Mouse (Mus musculus) cerebellum, postnatal 14 days (tissue): ENCODE results near the gene Depdc7.
A peak's percentile ranks its signal among the peaks of the same experiment; 100 is the strongest.

Experiments used
- DNase-seq, 2 experiments: peaks; one replicate each; pipeline ENCODE4 v3.0.0; 2021; ENCODE audit warnings: mixed read lengths in 2 of 2

Depdc7 gene

DNA sequence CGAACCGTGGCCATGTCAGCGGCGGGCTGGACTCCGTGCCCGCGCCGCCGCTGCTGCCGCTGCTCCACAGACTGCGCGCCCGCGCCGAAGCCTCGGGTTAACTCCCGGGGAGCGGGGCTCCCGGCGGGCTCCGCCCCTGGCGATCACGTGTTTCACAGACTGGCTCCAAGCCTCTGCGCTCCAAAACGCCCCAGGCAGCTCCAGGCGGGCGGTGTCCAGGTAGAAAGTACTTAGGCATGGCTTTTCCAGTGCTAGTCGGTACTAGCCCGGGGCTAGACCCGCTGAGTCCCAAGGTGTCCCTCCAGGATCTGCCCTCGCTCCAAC is at the start of gene Depdc7:
TSS of gene Depdc7 (minus strand) at position 138 of the 324 bp plus-strand sequence.
- DNase-seq: peak; percentile 87 to 88

DNA sequence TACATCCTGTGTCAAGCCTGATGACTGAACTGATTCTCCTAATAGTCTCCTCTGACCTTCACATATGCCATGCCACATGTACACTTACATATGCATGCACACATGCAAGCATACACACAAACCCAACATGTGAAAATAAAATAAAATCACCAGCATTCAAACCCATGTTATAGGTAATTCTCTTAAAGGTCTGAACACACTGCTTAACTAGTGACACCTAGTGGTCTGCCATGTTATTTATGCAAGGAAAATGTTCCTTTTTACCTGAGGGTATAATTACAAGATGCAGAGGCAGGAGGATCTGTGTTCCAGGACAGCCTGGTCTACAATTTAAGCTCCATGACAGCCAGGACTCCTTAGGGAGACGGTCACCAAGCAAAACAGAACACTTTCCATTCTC is 32.1 kb upstream of the Depdc7 start:
- peak; percentile 15 to 56 for DNase-seq

DNA sequence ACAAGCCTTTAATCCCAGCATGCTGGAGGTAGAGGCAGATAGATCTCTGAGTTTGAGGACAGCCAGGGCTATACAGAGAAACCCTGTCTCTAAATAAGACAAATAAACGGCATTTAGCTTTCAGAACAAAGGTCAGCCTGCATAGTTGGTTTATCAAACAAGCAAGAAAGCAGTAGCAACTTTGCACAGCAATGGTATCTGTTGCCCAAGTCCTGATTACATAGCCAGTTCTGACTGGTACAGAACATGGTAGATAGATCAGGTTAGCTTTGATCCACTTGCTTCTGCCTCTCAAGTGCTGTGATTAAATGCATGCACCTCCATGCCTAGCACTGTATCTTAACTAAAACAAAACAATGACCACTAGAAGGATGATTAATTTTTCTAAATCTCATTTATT is 26.0 kb upstream of the Depdc7 start:
- no peak for DNase-seq

DNA sequence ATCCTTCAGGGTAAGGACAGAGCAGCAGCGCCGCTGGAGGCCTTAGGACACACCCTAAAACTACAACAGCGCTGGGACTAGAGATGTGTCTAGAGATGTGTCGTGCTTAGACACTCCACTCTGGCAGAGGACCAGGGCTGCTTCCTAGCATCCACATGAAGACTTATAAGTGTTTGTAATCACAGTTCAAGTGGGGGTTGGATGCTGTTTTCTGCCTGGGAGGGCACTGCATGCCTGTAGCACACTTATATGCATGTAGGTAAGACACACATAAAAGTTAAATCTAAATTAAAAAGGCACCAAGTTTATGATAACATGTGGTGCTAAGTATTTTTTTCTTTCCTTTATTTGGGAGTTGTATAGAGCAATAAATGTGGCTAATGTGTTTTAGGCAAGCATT is 21.3 kb upstream of the Depdc7 start:
- no peak for DNase-seq

DNA sequence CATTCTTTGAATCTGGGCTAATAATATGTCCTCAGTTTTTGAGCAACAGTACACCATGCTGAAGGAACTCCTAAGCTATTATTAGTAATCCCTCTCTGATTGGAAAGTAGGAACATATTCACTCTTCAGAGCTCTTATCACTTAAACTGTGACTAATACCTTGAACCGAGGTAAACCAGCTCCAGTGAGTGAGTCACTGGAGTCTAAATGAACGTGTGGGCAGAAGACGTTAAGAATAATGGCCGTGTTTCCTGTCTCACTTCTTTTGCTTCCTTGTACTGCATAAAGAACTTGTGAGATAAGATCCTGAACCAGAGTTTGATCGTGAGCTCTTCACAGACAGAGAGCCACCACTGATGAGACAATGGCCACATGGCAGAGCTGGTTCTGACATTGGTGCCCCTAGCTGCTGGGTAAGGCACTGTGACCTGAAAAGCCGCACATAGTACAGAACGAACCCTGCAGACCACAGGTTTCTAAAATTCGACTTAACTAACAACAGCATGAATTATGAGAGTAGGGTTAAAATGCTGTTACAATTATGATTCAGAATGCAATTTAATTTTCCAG is 20.5 kb upstream of the Depdc7 start:
- no peak for DNase-seq

DNA sequence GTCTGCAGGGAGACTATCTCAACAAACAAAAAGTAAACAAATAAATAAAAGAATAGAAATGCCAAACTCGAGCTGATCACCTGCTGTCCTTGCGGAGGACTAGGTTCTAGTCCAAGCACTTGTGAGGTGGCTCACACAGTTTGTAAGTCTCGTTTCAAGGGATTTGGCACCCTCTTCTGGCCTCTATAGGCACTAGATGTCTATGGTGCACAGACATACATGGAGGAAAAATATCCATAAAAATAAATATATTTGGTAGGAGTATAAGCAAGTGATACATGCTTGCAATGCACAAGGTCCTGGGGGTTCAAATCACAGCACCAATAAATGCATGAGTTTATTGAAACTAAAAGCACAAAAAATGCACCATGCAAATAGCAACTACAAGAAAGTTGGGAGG is 7.9 kb upstream of the Depdc7 start:
- DNase-seq: peak; percentile 18 to 29

DNA sequence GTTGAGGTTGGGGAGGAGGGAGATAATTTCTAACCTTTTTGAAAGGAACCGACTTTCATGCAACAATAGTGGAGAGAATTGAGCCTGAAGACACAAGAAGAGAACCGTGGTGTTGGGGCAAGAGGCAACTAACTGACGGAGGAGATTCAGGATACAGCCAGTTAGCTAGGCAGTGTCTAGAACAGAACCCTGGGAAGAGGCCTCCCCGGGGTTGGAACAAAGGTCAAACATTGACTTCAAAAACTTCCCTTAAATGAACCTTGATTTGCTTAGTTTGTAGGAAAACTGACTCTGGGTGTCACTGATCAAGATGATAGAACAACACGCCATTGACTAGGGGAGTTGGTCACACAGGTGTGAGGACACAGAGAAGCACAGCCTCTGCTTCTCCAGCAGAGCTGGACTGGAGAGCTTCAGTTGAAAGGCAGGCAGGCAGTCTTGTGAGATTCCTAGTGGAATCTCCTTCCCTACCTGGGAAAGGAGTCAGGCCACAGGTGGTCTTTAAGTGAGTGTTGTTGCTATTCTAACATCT is 6.0 kb upstream of the Depdc7 start:
- DNase-seq: no peak

DNA sequence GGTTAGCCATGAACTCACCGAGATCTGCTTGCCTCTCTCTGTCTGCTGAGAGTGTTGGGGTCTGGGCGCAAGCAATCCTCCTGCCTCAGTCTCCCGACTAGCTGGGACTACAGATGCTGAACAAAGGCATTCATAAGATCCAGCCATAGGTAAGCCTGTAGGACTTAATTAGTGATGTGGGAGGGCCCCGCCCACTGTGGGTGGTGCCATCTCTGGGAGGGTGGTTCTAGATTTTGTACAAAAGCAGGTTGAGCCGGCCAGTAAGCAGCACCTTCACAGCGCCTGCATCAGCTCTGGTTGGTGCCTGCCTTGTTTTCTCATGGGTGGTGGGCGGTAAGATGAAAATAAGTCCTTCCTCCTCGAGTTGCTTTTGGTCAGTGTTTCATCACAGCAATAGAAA is 3.6 kb upstream of the Depdc7 start:
- no peak for DNase-seq

DNA sequence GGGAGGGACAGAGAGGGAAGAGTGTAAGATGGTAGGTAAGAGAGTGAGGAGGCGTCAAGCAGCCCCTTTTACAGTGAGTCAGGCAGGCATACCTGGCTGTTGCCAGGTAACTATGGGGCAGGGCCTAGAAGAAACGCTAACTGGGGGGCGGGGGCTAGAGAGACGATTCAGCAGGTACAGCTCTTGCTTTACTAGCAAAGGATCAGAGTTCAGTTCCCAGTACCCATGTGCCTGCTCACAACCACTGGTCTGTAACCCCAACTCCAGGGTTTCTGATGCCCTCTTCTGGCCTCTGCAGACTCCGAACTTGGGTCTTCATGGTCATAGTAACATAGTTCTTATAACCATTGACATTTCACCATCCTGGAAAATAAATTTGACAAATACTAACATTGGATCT is 1.3 kb upstream of the Depdc7 start:
- no peak for DNase-seq

DNA sequence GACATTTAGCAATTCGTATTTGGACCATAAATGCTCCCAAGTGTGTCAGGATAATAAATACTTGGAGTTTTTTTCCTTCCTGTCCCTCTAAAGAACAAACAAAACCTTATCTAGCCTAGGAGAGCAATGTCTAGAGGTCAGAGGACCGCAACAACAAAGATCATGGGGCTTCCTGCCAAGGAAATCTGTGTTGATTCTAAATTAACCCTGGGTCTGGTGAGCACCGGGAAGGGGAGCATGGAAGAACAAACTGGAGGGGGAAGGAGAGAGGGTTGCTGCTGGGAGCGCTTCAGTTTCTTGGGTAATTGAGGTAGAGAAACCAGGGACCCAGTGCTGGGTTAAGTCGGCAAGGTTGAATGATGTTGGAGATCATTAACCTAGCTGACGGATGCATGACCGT is 482 bp upstream of the Depdc7 start:
- DNase-seq: peak; percentile 30 to 31

DNA sequence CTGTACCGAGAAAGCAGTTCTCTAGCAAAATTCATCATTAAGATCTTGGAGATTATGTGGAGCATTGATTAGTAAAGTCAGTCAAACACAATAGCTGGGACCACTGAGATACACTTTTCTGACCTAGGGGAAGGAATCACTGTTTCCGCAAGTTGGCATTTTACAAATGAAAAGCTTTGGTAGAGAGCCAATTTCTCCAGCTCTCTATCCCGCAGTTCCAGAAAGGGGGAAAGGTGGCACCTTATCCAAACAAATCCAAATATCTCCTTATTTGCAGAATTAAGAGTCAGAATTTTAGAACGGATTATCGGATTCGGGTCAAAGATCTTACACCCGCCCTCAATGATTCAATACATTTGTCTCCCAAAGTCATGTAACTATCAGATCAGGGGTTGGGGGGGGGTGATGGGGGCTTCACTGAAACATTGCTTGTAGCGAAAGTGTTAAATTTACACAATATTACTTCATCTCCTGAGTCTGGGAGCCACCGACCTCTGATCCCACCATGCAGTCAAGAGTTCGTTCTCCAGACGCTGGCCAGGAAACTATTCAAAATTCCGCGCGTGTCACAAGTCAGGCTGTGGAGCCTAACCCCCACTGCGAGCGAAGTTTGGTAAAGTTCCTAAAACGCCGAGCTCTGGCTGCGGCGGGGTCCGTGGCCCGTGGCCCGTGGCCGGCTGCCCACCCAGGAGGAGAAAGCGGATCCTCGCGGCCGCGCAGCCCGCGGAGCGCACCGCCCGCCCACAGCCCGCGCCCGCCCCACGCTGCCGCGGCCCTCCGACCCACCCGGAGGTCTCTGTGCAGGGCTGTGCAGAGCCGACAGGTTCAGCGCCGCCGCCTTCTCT is 560 bp downstream of the Depdc7 start:
- no peak for DNase-seq

DNA sequence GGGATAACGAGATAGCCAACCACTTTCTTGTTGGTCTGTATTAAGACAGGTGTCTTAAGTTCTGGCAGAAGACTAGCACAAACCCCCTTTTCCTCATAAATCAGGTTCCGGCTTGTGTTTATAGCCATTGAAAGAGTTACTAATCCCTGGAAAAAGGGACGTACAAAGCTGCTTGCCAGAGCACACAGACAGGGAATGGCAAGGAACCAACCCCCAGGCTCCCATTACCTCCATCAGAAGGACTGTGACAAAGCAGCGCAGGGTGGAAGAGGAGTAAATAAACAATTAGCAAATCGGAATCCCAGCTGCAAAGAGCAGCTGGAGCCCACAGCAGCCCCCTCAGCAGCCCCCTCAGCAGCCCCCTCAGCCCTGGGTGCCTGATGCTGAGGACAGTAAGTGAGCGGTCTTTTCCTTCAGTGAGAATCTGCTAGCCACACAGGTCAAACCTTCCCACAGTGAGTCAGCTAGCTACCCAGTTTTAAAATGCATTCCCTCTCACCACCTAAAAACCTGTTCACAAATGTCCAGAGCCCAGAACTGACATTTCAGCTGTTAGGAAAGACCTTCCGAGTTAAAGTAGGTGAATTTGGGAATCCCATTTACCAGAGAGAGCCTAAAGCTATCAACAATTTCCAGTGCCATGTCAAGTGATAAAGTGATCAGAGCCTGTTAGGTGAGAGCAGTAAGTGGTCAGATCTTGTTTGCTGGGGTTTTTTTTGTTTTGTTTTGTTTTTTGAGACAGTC is 1.5 kb downstream of the Depdc7 start:
- DNase-seq: no peak

DNA sequence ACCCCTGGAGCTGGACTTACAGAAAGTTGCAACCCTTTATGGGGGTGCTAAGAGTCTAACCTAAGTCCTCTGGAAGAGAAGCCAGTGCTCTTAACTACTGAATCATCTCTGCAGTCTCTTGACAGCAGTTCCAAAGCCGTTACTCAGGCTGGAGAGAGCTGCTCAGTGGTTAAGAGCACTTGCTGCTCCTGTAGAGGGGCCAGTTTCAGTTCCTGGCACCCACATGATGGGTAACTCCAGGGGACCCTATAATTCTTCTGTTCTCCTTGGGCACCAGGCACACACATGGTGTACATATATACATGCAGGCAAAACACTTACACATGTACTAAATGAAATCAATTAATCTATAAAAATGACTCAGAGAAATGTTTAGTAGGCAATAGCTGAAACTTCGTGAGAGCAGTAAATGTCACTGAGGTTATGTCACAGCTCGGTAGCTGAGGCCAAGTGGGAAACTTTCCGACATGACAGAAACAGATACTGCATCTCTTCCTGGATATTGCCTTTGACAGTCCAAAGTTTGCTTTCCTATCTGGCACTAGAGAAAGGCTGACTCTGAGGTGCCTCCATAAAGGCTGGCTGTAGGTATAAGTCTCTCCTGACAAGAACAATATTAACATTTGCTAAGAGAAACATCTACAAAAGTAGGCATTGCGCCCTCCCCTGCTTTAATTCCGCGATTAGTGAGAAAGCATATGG is 2.3 kb downstream of the Depdc7 start:
- DNase-seq: no peak

DNA sequence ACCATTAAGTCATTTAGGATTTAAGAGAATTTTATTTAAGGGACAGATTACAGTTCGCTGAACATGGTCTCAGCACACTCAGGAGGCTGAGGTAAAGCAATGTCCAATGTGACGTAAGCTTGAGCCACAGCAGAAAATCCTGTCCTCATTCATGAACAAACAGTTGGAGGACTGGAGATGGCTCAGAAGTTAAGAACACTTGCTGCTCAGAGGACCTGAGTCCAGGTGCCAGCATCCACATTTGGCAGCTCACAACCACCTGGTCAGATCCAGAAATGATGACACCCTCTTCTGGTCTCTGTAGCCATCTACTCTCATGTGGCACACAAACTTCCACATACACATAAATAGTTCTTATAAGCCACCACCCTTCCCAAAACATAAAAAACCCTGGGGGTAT is 3.0 kb downstream of the Depdc7 start:
- no peak for DNase-seq

DNA sequence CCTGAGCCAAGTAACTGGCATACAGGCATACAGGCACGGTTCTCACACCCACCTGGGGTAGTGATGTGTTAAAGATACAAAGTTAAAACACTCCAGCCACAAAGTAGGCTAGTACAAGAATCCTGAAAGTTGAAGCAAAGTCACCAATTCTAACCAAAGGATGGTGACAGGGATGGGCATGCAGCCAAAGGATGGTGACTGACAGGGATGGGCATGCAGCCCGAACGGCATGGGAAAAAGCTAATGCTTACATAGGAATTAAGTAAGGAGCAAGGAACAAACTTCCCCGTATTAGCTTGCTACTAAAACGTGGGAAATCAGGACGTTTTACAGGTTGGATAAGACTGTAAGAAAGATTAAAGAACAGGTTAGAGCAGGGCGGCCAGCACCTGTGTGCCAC is 6.4 kb downstream of the Depdc7 start:
- peak in 1 of 2 experiments; percentile 17 for DNase-seq

DNA sequence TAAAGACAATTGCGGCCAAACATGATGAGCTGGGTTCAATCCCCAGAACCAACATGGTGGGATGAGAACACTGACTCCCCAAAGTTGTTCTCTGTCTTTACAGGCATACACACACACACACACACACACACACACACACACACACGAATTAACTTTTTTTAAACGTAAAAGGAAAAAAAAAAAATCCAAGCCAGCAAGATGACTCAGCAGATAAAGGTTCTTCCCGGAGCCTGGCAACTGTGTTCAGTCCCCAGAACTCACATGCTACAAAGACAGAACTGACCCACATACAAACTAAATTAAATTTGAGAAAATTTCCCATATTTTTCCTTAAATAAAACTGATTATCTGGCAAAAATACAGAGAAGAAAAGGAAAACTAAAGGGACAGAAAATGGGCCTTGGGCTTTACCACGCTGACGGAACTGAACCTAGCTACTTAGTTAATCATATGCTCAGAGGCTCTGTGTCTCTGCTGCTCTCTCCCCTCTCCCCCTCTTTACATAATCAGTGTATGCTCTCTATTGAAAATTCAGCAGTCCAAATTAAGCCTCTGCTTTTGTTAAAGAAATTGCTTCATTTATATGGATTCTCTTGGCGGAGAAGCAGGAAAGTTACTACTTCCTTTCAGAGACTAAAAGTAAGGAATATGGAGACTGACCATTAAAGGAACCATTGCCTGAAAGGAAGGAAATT is 10.0 kb downstream of the Depdc7 start:
- no peak for DNase-seq

DNA sequence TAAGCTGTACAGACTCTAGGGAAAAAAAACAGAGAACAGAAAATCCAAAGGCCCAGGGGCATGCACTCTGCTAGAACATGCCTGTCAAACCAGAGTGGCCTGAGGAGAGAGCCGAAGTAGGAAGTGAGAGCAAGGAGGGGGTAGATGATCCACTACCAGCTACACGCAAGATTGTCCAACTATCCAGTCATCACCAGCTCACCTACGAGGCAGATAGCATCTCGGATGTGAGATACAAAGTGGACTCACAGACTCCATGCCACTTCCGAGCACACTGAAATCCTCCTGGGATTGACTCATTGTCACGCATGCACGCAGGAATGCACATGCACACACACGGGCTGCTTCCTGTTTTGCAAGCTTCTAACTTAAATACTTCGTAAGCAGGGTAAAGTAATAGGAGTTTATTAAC is 10.6 kb downstream of the Depdc7 start:
- DNase-seq: no peak

DNA sequence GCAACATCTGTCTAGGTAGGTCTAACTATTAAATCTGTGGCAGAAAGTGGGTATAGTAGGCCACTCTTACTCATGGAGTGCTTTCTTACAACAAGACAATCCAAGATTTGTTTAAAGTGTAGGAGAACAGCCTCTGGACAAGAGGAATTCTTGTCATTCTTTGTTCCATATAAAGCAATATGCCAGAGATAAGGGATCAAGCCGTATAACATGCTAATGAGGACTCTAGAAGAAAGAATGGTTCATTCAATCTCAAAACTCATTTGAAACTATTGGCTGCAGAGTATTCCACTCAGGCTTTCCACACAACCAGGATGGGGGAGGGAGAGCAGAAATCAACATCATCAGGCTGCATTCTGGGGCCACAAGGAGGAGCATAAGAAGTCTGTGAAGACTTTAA is 15.3 kb downstream of the Depdc7 start:
- no peak for DNase-seq

DNA sequence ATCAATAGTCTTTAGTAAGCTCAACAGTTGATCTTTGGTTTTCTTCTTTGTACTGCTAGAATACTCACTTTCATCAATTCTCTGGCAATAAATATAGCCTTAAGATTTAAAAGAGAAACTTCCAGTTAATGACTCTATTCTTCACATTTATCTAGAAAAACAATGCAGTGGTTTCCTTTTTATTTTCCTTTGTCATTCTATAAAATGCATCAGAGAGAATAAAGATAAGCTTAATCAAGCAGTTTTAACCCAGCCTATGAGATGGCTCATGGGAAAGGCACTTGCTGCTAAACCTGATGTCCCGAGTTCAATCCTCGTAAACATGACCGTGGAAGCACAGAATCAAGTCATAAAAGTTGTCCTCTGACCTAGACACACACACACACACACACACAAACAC is 20.7 kb downstream of the Depdc7 start:
- DNase-seq: no peak

DNA sequence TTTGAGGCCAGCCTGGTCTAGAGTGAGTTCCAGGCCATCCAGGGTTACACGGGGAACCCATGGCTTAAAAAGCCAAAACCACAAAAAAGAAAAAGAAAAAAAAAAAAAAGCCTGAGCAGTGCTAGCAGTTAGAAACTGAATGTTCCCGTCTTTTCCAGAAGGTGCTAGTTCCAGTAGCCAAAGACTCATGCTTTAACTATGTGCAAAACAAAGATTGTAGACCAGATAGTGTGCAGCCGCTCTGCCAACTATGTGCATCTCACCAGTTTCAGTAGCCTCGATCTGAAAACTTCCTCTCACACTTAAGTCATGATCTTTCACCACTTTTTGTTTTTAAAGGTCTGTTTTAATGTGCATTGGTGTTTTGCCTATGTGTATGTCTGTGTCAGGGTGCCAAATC is 24.9 kb downstream of the Depdc7 start:
- no peak for DNase-seq

DNA sequence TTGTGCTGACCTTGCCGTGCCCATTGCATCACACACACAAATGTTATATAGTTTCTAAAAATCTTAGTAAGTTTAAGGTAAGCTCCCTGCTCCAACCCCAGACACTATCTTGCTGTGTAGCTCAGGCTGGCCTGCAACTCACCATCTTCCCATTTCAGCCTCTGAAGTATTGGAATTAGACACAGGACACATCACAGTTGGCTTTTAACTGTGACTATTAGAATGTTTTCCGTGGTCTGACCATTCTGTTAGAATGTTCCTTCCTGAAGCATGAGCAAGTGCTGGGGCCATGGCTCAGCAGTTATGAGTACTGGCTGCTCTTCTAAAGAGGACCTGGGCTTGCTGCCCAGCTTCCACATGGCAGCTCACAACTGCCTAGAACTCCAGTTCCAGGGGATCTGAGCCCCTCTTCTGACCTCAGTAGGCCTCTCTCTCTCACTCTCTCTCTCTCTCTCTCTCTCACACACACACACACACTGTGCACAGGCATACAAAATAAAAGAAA is 25.4 kb downstream of the Depdc7 start:
- DNase-seq: peak in 1 of 2 experiments; percentile 31

DNA sequence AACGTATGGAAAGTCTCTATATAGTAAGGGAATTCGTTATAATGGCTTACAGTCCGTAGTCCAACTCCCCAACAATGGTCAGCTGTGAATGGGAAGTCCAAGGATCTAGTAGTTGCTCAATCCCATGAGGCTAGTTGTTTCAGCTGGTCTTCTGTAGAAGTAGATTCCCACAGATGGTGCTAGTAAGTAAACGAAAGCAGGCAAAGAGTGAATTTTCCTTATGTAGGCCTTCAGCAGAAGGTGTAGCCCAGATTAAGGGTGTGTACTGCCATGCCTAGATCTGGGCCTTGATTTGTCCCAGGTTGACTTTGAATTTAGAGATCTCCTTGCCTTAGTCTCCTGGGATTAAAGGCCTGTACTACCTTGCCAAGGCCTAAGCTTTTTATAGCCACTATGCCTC is 26.4 kb downstream of the Depdc7 start, which contains the start of gene Pin1rt1:
TSS of gene Pin1rt1 (minus strand) at position 101 of the 400 bp plus-strand sequence.
- no peak for DNase-seq
